Mouse (Mus musculus): ENCODE measurements around the gene Gm7138.
"Not testable (repeated sequence)": the region's sequence is repeated elsewhere in the genome, so short reads cannot be mapped to it uniquely, and the experiment has no call there.

DNA sequence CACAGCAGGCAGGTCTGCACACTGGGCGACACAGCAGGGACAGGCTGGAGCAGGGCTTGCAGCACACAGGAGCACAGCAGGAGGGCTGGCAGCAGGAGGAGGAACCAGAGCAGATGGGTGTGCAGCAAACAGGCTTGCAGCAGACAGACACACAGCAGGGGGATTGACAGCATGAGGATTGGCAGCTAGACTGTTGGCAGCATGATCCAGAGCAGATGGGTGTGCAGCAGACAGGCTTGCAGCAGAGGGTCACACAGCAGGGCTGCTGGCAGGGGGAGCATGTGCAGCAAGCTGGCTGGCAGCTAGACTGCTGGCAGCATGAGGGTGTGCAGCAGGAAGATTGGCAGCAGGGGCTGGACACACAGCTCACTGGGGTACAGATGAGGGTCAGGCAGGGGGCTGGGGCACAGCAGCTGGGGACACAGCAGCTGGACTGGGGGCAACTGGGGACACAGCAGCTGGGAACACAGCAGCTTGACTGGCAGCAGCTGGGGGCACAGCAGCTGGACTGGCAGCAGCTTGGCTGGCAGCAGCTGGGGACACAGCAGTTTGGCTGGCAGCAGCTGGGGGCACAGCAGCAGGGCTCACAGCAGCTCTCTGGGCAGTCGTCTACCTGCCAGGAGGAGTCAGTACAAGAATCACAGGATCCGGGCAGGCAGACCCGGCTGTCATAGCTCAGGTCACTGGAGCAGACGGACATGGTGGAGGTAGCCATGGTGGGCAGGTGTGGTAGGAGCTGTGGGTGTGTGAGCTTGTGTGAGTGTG lies 34.6 kb downstream of the Gm7138 start, which contains the start of gene Gm18596:
- not testable (repeated sequence) for TF ChIP-seq USF1 (IDR thresholded peaks at IDR 0.05; ENCODE audit: low read depth); POLR2AphosphoS2 (IDR thresholded peaks at IDR 0.05; ENCODE audit: insufficient read length, low read depth); POLR2A (IDR thresholded peaks at IDR 0.05; ENCODE audit: insufficient read length, low read depth); REST (IDR thresholded peaks at IDR 0.05; ENCODE audit: insufficient read depth, insufficient read length)
- TF ChIP-seq MYOD1 (IDR thresholded peaks at IDR 0.05; ENCODE audit: control insufficient read depth in 1 of 3, insufficient read length in 2 of 3, low read depth in 2 of 3) (peak in 2 of 3 experiments; percentile 16 to 71), MYOG (IDR thresholded peaks at IDR 0.05; ENCODE audit: control insufficient read depth in 1 of 3, insufficient read depth in 1 of 3, insufficient read length in 2 of 3, low read depth in 2 of 3) (peak in 1 of 3 experiments; percentile 55), TCF3 (IDR thresholded peaks at IDR 0.05; ENCODE audit: insufficient read length, low read depth) (peak; percentile 57)
